Comparison of ENCODE assay signal across 8 mouse cellular contexts in genomic region chr5:129847558-129847820, GRCm38 (mm10). TPM values are rescaled to one million over a fixed set of nuclear protein-coding genes. Genes with fewer than 3 reads are reported as not detected.
DNase-seq lines count a peak whose midpoint lies in the region; ATAC-seq and TF ChIP-seq lines count a peak whose summit lies in the region.

No protein-coding gene starts in this region.

- no peak for ATAC-seq in liver, embryonic 14.5 days (ENCODE audit: insufficient read depth)

- TF ChIP-seq POLR2A in cerebellum, adult 2 months (IDR thresholded peaks at IDR 0.05; ENCODE audit: borderline replicate concordance, insufficient read depth, low read length), result no peak
- no peak for TF ChIP-seq POLR2A in thymus, adult 2 months (IDR thresholded peaks at IDR 0.05; ENCODE audit: control insufficient read depth, extremely low read depth, insufficient read depth, low read length, poor library complexity)

- H3K27ac ChIP-seq in cerebellum, adult 2 months (ENCODE audit: insufficient read depth, low read length), result no peak overlapping the region
- no peak overlapping the region for H3K27ac ChIP-seq in thymus, adult 2 months (ENCODE audit: control insufficient read depth, insufficient read depth, low read length)
- H3K27ac ChIP-seq in liver, embryonic 14.5 days, result peak overlapping the region; percentile 68; the same call in 1 of the 2 replicates

- H3K36me3 ChIP-seq in thymus, adult 2 months (ENCODE audit: control insufficient read depth, insufficient read depth, low read length), result peaks cover 15% of the 10 kb centered on the region; the same call in 1 of the 2 replicates
- H3K36me3 ChIP-seq in liver, embryonic 14.5 days (replicated peaks; ENCODE audit: control insufficient read depth, insufficient read depth, low read depth), result peaks cover 20% of the 10 kb centered on the region

- TF ChIP-seq EP300 in liver, embryonic 14.5 days (IDR thresholded peaks at IDR 0.05; ENCODE audit: low read depth), result no peak

- no peak for TF ChIP-seq CTCF in cerebellum, adult 2 months (IDR thresholded peaks at IDR 0.05; ENCODE audit: borderline replicate concordance, insufficient read depth, low read depth, low read length)
- TF ChIP-seq CTCF in thymus, adult 2 months (IDR thresholded peaks at IDR 0.05; ENCODE audit: borderline replicate concordance, control insufficient read depth, extremely low read depth, insufficient read depth, low read length, poor library complexity), result no peak
- TF ChIP-seq CTCF in liver, embryonic 14.5 days (IDR thresholded peaks at IDR 0.05; ENCODE audit: low read depth), result no peak

- H3K9ac ChIP-seq in liver, embryonic 14.5 days (replicated peaks), result peak overlapping the region; percentile 83

- DNase-seq in cerebellum, adult 2 months, result no peak
- no peak for DNase-seq in cerebellum, adult 11-12 months
- DNase-seq in thymus, adult 2 months, result no peak
- DNase-seq in thymus, postnatal 36 days, result no peak
- no peak for DNase-seq in liver, embryonic 14.5 days (ENCODE audit: low read depth in 3 of 3, low spot score in 3 of 3)
- no peak for DNase-seq in MN1 (ENCODE audit: low spot score)
- no peak for DNase-seq in thymus, postnatal 14 days
- no peak for DNase-seq in thymus, adult 18-20 months

- WGBS in cerebellum, adult 2 months, result 25% methylated on average over 8 of the region's 8 CpGs
- 27% methylated on average over 8 of the region's 8 CpGs for WGBS in thymus, adult 2 months
- WGBS in liver, embryonic 14.5 days (ENCODE audit: insufficient replicate concordance), result 30% methylated on average over 8 of the region's 8 CpGs

- no peaks in the 10 kb centered on the region for H3K9me3 ChIP-seq in liver, embryonic 14.5 days (ENCODE audit: control insufficient read depth, low read length)

- peak overlapping the region; percentile 92 for H3K4me2 ChIP-seq in liver, embryonic 14.5 days (ENCODE audit: low read depth)

- no peaks in the 10 kb centered on the region; the same call in 1 of the 2 replicates for H3K4me1 ChIP-seq in cerebellum, adult 2 months (ENCODE audit: control insufficient read depth, insufficient read depth, low read length)
- peaks cover 2% of the 10 kb centered on the region for H3K4me1 ChIP-seq in thymus, adult 2 months (replicated peaks; ENCODE audit: control insufficient read depth, insufficient read depth, low read length)
- H3K4me1 ChIP-seq in liver, embryonic 14.5 days (replicated peaks; ENCODE audit: control insufficient read depth in 2 of 2, insufficient read depth in 2 of 2, low read length in 1 of 2), result peaks cover 3 to 5% of the 10 kb centered on the region in 2 experiments

- H3K4me3 ChIP-seq in cerebellum, adult 2 months (replicated peaks; ENCODE audit: insufficient read depth, low read depth, low read length), result peak overlapping the region; percentile 95
- H3K4me3 ChIP-seq in thymus, adult 2 months (ENCODE audit: control insufficient read depth, insufficient read depth, low read length), result peak overlapping the region; percentile 14; the same call in 1 of the 2 replicates
- H3K4me3 ChIP-seq in liver, embryonic 14.5 days (ENCODE audit: insufficient read depth in 1 of 2, low read depth in 2 of 2, low read length in 2 of 2), result peak overlapping the region; percentile 80 to 91

- H3K27me3 ChIP-seq in cerebellum, adult 2 months (ENCODE audit: control insufficient read depth, insufficient read depth, low read length), result no peaks in the 10 kb centered on the region
- H3K27me3 ChIP-seq in thymus, adult 2 months (ENCODE audit: control insufficient read depth, insufficient read depth, low read length), result no peaks in the 10 kb centered on the region
- H3K27me3 ChIP-seq in liver, embryonic 14.5 days (ENCODE audit: control insufficient read depth, insufficient read depth, low read length), result no peaks in the 10 kb centered on the region

RNA-seq across cellular contexts. Expression of gene Sumf2, which starts 0.7 kb away (rescaled TPM):
- 16.2 and 17.3 TPM in 2 replicates for polyA plus RNA-seq in cerebellum, adult 2 months (2012; rRNA removed)
- polyA plus RNA-seq in thymus, adult 2 months (2012; rRNA removed), result 17.3 and 19.4 TPM in 2 replicates
- polyA plus RNA-seq in liver, embryonic 14.5 days (2012; rRNA removed), result 8.6 and 10.0 TPM in 2 replicates
- polyA plus RNA-seq in liver, embryonic 14.5 days (2014; fragmentation: Nextera tagmentation; extraction: Ambion mirVana), result 15.0 and 19.1 TPM in 2 replicates

RNA-seq across cellular contexts. Expression of gene Chchd2, which starts 39.8 kb away (rescaled TPM):
- polyA plus RNA-seq in cerebellum, adult 2 months (2012; rRNA removed), result 797 and 866 TPM in 2 replicates
- 1,121 and 1,221 TPM in 2 replicates for polyA plus RNA-seq in thymus, adult 2 months (2012; rRNA removed)
- polyA plus RNA-seq in liver, embryonic 14.5 days (2012; rRNA removed), result 452 and 500 TPM in 2 replicates
- 630 and 646 TPM in 2 replicates for polyA plus RNA-seq in liver, embryonic 14.5 days (2014; fragmentation: Nextera tagmentation; extraction: Ambion mirVana)

RNA-seq across cellular contexts. Expression of gene Zbed5, which starts 48.0 kb away (rescaled TPM):
- 3.3 and 3.9 TPM in 2 replicates for polyA plus RNA-seq in cerebellum, adult 2 months (2012; rRNA removed)
- 0.50 and 0.93 TPM in 2 replicates for polyA plus RNA-seq in thymus, adult 2 months (2012; rRNA removed)
- 0.43 and 0.70 TPM in 2 replicates for polyA plus RNA-seq in liver, embryonic 14.5 days (2012; rRNA removed)
- 0.67 and 1.4 TPM in 2 replicates for polyA plus RNA-seq in liver, embryonic 14.5 days (2014; fragmentation: Nextera tagmentation; extraction: Ambion mirVana)

RNA-seq across cellular contexts. Expression of gene Phkg1, which starts 50.9 kb away (rescaled TPM):
- 30.5 and 34.8 TPM in 2 replicates for polyA plus RNA-seq in cerebellum, adult 2 months (2012; rRNA removed)
- polyA plus RNA-seq in thymus, adult 2 months (2012; rRNA removed), result 1.3 and 3.6 TPM in 2 replicates
- polyA plus RNA-seq in liver, embryonic 14.5 days (2012; rRNA removed), result 0.05 and 0.10 TPM in 2 replicates
- polyA plus RNA-seq in liver, embryonic 14.5 days (2014; fragmentation: Nextera tagmentation; extraction: Ambion mirVana), result 0.10 and 0.18 TPM in 2 replicates

Comparison
In these comparisons a context has a peak if more than half of its experiments do, and no peak if none do; other contexts are left out.
1. H3K4me3 ChIP-seq: peak in every context shown above with its lines; median percentile 95 in cerebellum, adult 2 months; 86 in liver, embryonic 14.5 days; 14 in thymus, adult 2 months.